Mouse (Mus musculus) neural tube, embryonic 11.5 days (tissue): ENCODE data around the gene Smox. TPM values are rescaled to one million over a fixed set of nuclear protein-coding genes. Genes with fewer than 3 reads are reported as not detected.
"Not testable (repeated sequence)": the region's sequence is repeated elsewhere in the genome, so short reads cannot be mapped to it uniquely, and the experiment has no call there.

ENCODE experiments used
- ATAC-seq: fragments of 200-750 bp; cut with Nextera tagmentation; 2 replicates; pipeline ENCODE4 v1.8.0; 2017; ENCODE audit warnings: moderate number of reproducible peaks, mild to moderate bottlenecking, moderate TSS enrichment, moderate library complexity; ENCODE audit not compliant: insufficient read depth, low FRiP score, low TSS enrichment
- DNase-seq: peaks from one replicate; pipeline ENCODE4 v3.0.0-alpha.2; 2015; ENCODE audit warnings: low spot score
- H3K27ac ChIP-seq: fragments of 300-500 bp; sonication (generic); 2 replicates; pipeline ENCODE4 v1.5.1; 2014; ENCODE audit warnings: low read depth, mild to moderate bottlenecking, low read length
- H3K27me3 ChIP-seq: fragments of 300-500 bp; sonication (generic); 2 replicates; pipeline ENCODE4 v1.6.1; 2014; ENCODE audit warnings: mild to moderate bottlenecking, low read length, mixed read lengths; ENCODE audit not compliant: control insufficient read depth, insufficient read depth
- H3K36me3 ChIP-seq: fragments of 300-500 bp; sonication (generic); 2 replicates; pipeline ENCODE4 v1.6.1; 2014; ENCODE audit warnings: mild to moderate bottlenecking, low read length, moderate library complexity, mixed read lengths; ENCODE audit not compliant: control insufficient read depth, insufficient read depth
- H3K4me1 ChIP-seq: fragments of 300-500 bp; sonication (generic); 2 replicates; pipeline ENCODE4 v1.6.1; 2014; ENCODE audit warnings: low read length, mixed read lengths; ENCODE audit not compliant: control insufficient read depth, insufficient read depth
- H3K4me2 ChIP-seq: fragments of 300-500 bp; sonication (generic); 2 replicates; pipeline ENCODE4 v1.6.1; 2014; ENCODE audit warnings: low read depth, mild to moderate bottlenecking, moderate library complexity
- H3K4me3 ChIP-seq: fragments of 300-500 bp; sonication (generic); 2 replicates; pipeline ENCODE4 v1.5.1; 2014; ENCODE audit warnings: low read depth, low read length
- H3K9ac ChIP-seq: fragments of 300-500 bp; sonication (generic); 2 replicates; pipeline ENCODE4 v1.6.1; 2014; ENCODE audit warnings: mild to moderate bottlenecking, low read length
- H3K9me3 ChIP-seq: fragments of 300-500 bp; sonication (generic); 2 replicates; pipeline ENCODE4 v1.6.1; 2016; ENCODE audit warnings: low read length; ENCODE audit not compliant: control insufficient read depth
- WGBS: fragments of 180-500 bp; shearing (Covaris S2); extraction: QIAGEN DNeasy Blood & Tissue Kit; methylation state at CpG from one replicate; pipeline ENCODE4 v1.1.7; 2014; 5-methylcytosine and 5-hydroxymethylcytosine counted together
- polyA plus RNA-seq: library from polyadenylated mRNA; unstranded; fragments of >200 nt; fragmentation: Nextera tagmentation; extraction: Ambion mirVana; gene quantifications from 2 replicates; pipeline ENCODE4 v1.2.1, GENCODE M21; 2014

Smox gene
- polyA plus RNA-seq, 1 experiment from 2014 or later: 29.7 TPM

DNA sequence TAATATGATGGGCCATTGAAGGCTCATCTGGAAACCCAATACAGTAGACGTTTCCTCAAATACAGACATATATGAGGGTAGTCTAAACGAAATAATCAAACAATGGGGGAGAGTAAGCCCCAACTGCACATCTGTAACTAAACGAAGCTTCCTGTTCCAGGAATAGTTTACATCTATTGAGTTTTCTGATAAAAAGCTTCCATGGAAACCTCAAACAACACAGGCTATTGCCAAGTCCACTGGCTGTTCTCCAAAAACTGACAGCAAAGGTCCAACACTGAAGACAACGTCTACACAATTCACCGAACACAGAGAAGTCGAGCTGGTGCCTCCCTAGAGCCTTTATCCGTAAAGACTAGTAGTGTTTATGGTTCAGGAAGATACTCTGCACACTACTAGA lies 33.6 kb upstream of the Smox start:
- WGBS: 90% methylated on average over 7 of the region's 7 CpGs
- Histone ChIP-seq H3K4me3 (no peak overlapping the region), H3K4me1 (no peaks in the 10 kb centered on the region), H3K9ac (no peak overlapping the region), H3K36me3 (no peaks in the 10 kb centered on the region), H3K27ac (no peak overlapping the region), H3K27me3 (no peaks in the 10 kb centered on the region), H3K9me3 (no peaks in the 10 kb centered on the region), H3K4me2 (no peak overlapping the region)
- ATAC-seq: no peak
- no peak for DNase-seq

DNA sequence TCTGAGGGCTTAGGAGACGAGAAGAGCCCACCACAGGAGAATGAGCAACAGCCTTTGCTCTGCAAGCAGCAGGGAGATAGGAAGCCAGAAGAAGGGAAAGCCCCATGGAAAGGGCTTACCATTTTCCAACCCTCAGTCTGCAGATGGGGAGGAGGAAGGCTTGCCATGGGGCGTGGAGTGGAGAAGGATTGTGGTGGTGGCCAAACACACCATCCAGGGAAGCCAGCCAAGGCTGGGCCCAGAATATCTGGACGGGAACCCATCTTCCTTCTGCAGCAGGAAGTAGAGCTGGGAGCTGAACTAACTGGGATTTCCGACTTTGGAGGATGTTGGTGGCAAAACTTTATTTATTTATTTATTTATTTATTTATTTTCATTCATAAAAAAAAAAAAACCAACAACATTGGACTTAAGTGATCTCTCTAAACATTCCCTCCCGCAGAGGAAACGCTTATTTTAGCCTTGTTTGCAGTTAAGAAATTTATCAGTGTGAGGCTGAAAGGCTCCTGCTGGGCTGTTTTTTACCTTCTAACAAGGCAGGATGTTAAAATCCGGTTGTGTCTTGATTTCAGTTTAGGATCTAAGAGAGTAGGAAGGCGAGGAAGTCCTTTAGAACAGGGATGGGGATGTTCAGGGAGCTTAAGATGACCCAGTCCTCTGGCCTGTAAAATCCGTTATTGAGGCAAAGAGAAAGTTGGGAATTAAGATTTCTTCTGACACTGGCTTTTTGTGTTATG lies 30.2 kb upstream of the Smox start:
- WGBS: 77% methylated on average over 9 of the region's 9 CpGs
- H3K4me3 ChIP-seq: no peak overlapping the region

DNA sequence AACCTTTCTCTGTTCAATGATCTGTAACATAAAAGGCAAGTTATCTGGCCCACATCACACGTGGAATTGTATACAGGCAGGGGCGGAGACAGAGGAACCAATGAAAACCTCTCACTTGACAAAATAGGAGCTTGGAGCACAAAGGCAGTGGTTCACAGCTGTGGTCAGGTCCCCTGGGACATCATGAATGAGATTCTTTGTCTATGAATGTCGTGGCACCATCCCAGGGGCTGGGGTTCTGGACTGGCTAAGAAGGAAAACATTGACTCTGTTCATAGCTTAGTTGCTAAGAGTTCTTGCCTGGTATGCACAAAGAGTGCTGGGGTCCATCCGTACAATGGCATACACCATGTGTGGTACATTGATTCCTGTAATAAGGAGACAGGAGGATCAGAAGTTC lies 28.3 kb upstream of the Smox start:
- H3K4me3 ChIP-seq: no peak overlapping the region
- DNase-seq (no peak), ATAC-seq (no peak)
- H3K4me2 ChIP-seq: no peak overlapping the region
- H3K9ac ChIP-seq: no peak overlapping the region
- H3K36me3 ChIP-seq: no peaks in the 10 kb centered on the region
- 60% methylated on average over 4 of the region's 4 CpGs for WGBS
- no peaks in the 10 kb centered on the region for H3K9me3 ChIP-seq
- H3K4me1 ChIP-seq: no peaks in the 10 kb centered on the region
- H3K27me3 ChIP-seq: no peaks in the 10 kb centered on the region
- no peak overlapping the region for H3K27ac ChIP-seq

More for the DNA sequence above, 30.2 kb upstream of the Smox start:
- ATAC-seq (no peak), DNase-seq (no peak)
- Histone ChIP-seq H3K27ac (no peak overlapping the region), H3K9ac (no peak overlapping the region), H3K4me2 (no peak overlapping the region), H3K27me3 (no peaks in the 10 kb centered on the region), H3K4me1 (no peaks in the 10 kb centered on the region), H3K36me3 (no peaks in the 10 kb centered on the region), H3K9me3 (no peaks in the 10 kb centered on the region)

DNA sequence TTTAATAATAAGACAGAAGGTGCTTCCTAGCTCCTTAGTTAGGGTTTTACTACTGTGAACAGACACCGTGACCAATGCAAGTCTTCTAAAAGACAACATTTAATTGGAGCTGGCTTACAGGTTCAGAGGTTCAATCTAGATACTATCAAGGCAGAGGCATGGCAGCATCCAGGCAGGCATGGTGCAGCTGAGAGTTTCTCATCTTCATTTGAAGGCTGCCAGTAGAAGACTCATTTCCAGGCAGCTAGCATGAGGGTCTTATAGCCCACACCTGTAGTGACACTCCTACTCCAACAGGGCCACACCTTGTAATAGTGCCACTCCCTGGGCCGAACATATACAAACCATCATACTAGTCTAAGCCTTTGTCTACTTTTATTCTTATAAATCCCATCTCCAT lies 27.1 kb upstream of the Smox start:
- Histone ChIP-seq H3K4me2 (no peak overlapping the region), H3K9me3 (no peaks in the 10 kb centered on the region), H3K4me1 (no peaks in the 10 kb centered on the region), H3K4me3 (no peak overlapping the region), H3K36me3 (no peaks in the 10 kb centered on the region), H3K27ac (no peak overlapping the region), H3K9ac (no peak overlapping the region), H3K27me3 (no peaks in the 10 kb centered on the region)
- WGBS: 88% methylated on average over 2 of the region's 2 CpGs
- ATAC-seq (no peak), DNase-seq (no peak)

DNA sequence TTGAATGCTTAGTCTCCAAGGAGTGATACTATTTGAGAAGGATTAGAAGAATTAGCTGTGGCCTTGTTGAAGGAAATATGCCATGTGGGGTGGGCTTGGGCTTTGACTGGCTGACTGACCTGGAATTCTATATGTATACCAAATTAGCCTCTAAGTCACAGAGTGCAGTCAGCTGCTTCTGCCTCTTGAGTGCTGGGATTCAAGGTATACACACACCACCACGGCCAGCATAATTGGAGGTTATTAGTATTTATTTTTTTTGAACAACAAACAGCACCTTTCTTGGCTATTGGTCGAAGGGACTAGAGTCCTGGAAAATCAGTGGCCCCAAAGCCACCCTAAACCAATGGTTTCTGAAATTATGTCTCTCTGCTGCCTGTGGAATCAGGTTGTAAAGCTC lies 24.6 kb upstream of the Smox start:
- WGBS: 78% methylated on average over 2 of the region's 2 CpGs
- Histone ChIP-seq H3K36me3 (no peaks in the 10 kb centered on the region), H3K27ac (no peak overlapping the region), H3K9me3 (no peaks in the 10 kb centered on the region), H3K4me3 (no peak overlapping the region), H3K9ac (no peak overlapping the region), H3K27me3 (no peaks in the 10 kb centered on the region), H3K4me1 (no peaks in the 10 kb centered on the region), H3K4me2 (no peak overlapping the region)
- DNase-seq (no peak), ATAC-seq (no peak)

DNA sequence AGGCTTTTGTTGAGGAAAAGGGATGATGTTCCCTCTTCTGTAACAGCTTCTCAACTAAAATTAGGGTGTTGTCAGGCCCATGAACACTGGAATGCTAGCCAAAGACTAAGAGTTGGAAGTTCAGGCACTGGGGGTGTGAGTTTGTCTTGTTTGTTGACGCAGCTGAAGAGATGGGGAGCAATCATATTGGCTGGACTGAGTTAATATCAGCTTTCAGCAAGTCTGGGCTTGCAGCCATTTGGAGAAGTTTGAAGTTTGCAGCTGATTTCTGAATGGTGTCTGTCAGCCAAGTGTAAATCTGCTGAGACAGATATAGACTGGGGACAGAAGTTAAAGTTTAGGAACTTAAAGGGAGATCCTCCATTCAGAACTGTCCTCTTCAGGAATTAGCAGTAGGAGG lies 21.4 kb upstream of the Smox start:
- no peak overlapping the region for H3K9ac ChIP-seq
- ATAC-seq (no peak), DNase-seq (no peak)
- no peaks in the 10 kb centered on the region for H3K36me3 ChIP-seq
- H3K4me2 ChIP-seq: no peak overlapping the region
- H3K27ac ChIP-seq: no peak overlapping the region
- no peak overlapping the region for H3K4me3 ChIP-seq
- no peaks in the 10 kb centered on the region for H3K4me1 ChIP-seq
- WGBS: 54% methylated on average over 1 of the region's 1 CpGs
- no peaks in the 10 kb centered on the region for H3K27me3 ChIP-seq
- no peaks in the 10 kb centered on the region for H3K9me3 ChIP-seq

DNA sequence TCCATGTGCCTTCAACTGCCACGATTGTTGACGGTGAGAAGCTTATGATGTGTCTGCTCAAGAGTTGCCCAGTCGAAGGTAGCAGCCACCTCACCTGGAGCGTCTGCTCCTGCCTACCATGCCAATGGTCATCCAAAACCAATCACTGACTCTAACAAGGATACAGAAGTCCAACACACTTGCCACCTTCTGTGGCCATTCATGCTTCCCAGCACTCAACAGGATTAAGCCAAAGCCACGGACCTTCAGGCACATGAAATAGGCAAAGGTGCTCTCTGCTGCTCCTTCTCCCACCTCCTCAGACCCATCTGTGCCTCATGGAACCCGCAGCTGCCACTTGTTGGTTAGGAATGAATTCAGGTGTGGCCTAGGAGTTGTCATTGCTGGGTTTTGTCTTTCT lies 17.5 kb upstream of the Smox start:
- H3K9ac ChIP-seq: no peak overlapping the region
- H3K9me3 ChIP-seq: no peaks in the 10 kb centered on the region
- H3K4me3 ChIP-seq: no peak overlapping the region
- DNase-seq (no peak), ATAC-seq (no peak)
- no peaks in the 10 kb centered on the region for H3K27me3 ChIP-seq
- H3K4me2 ChIP-seq: no peak overlapping the region
- H3K4me1 ChIP-seq: no peaks in the 10 kb centered on the region
- 86% methylated on average over 6 of the region's 6 CpGs for WGBS
- H3K27ac ChIP-seq: no peak overlapping the region
- H3K36me3 ChIP-seq: no peaks in the 10 kb centered on the region

DNA sequence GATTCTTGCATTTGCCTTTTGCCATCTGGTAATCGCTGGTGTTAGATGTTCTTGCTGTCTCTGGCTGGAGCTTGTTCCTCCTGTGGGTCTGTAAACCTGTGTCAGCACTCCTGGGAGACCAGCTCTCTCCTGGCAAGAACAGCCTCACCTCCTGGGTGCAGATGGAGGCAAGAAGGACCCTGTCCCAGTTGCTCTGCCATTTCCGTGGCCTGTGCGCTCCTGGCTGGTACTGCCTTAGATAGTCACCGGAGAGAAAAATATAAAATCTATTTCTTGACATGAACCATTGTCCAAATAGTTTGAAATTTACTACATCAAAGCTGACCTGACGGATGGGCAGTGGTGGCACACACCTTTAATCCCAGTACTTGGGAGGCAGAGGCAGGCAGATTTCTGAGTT lies 14.2 kb upstream of the Smox start:
- H3K4me3 ChIP-seq, H3K4me2 ChIP-seq, H3K4me1 ChIP-seq, H3K27ac ChIP-seq, H3K27me3 ChIP-seq, H3K36me3 ChIP-seq, H3K9me3 ChIP-seq, DNase-seq, H3K9ac ChIP-seq, ATAC-seq: not testable (repeated sequence)
- 91% methylated on average over 5 of the region's 5 CpGs for WGBS

DNA sequence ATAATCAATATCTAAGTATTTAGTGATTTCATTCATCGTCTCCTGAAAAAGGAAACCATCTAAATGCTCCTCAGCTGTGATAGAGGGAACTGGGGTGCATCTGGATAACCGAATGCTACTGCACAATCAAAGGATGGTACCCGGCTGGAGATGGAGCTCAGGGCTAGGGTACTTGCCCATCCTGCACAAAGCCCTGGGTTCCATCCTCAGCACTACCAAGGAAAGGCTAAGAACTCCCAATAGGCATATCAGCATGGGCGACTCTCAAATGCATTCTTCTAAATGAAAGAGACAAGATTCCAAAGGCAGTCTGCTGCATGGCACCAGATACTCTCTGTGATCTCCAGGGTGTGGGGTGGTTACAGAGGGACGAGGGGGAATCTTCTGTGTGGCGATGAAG lies 13.4 kb upstream of the Smox start:
- no peak overlapping the region for H3K9ac ChIP-seq
- H3K36me3 ChIP-seq: no peaks in the 10 kb centered on the region
- H3K27me3 ChIP-seq: no peaks in the 10 kb centered on the region
- H3K4me2 ChIP-seq: no peak overlapping the region
- H3K4me3 ChIP-seq: no peak overlapping the region
- no peak overlapping the region for H3K27ac ChIP-seq
- ATAC-seq (no peak), DNase-seq (no peak)
- no peaks in the 10 kb centered on the region for H3K4me1 ChIP-seq
- H3K9me3 ChIP-seq: no peaks in the 10 kb centered on the region
- 91% methylated on average over 6 of the region's 6 CpGs for WGBS
